Mouse (Mus musculus) MEL (cell line): ENCODE measurements at regions not wholly inside any gene's neighbourhood (a gene's known extent, or its start where the extent isn't known, plus 50 kb on each side); places are given as distances from the start of the nearest gene placed in this dataset.

Experiments used
- DNase-seq: peaks from one replicate; pipeline ENCODE4 v3.0.0; 2011; ENCODE audit warnings: low read depth, low spot score
- H3K27ac ChIP-seq: 2 replicates; pipeline ENCODE4 v1.5.1; 2012; ENCODE audit warnings: low read depth, mild to moderate bottlenecking, control low read depth, low read length, moderate library complexity; ENCODE audit not compliant: control insufficient read depth
- H3K27me3 ChIP-seq, 2 experiments: fragments of 150-350 bp in 1 of 2; sonication (generic) in 1 of 2; 2 replicates each; pipeline ENCODE4 v1.6.1; 2012; ENCODE audit warnings: low read length in 2 of 2, mild to moderate bottlenecking in 2 of 2, improper control_type of control experiment in 1 of 2, moderate library complexity in 1 of 2; ENCODE audit not compliant: insufficient read depth in 2 of 2, control insufficient read depth in 1 of 2
- H3K36me3 ChIP-seq, 2 experiments: 2 replicates each; pipeline ENCODE4 v1.6.1; 2012 to 2014; ENCODE audit warnings: low read length in 2 of 2, improper control_type of control experiment in 1 of 2, inconsistent platforms in 1 of 2, mild to moderate bottlenecking in 1 of 2; ENCODE audit not compliant: insufficient read depth in 2 of 2, control insufficient read depth in 1 of 2
- H3K4me1 ChIP-seq, 2 experiments: fragments of 150-350 bp in 1 of 2; sonication (generic) in 1 of 2; 2 replicates each; pipeline ENCODE4 v1.6.1; 2012; ENCODE audit warnings: low read length in 2 of 2, improper control_type of control experiment in 1 of 2, mild to moderate bottlenecking in 1 of 2; ENCODE audit not compliant: insufficient read depth in 2 of 2, control insufficient read depth in 1 of 2
- H3K4me3 ChIP-seq, 2 experiments: fragments of 150-350 bp in 1 of 2; sonication (generic) in 1 of 2; 2 replicates each; pipeline ENCODE4 v1.5.1; 2012; ENCODE audit warnings: low read depth in 2 of 2, low read length in 2 of 2, mild to moderate bottlenecking in 2 of 2, moderate library complexity in 2 of 2, control low read depth in 1 of 2, improper control_type of control experiment in 1 of 2; ENCODE audit not compliant: control insufficient read depth in 1 of 2, insufficient read depth in 1 of 2
- H3K79me2 ChIP-seq: 2 replicates; pipeline ENCODE4 v1.6.1; 2012; ENCODE audit warnings: mild to moderate bottlenecking, low read length, moderate library complexity; ENCODE audit not compliant: control insufficient read depth, poor library complexity, insufficient read depth
- H3K9ac ChIP-seq: 2 replicates; pipeline ENCODE4 v1.6.1; 2012; ENCODE audit warnings: low read depth, mild to moderate bottlenecking, control low read depth, low read length, moderate library complexity; ENCODE audit not compliant: control insufficient read depth, poor library complexity, severe bottlenecking
- H3K9me3 ChIP-seq: fragments of 150-350 bp; sonication (generic); replicated peaks from 2 replicates; pipeline ENCODE4 v1.6.1; 2012; ENCODE audit warnings: mild to moderate bottlenecking, low read length, improper control_type of control experiment, moderate library complexity; ENCODE audit not compliant: insufficient read depth
- CHD1 ChIP-seq: IDR thresholded peaks from 2 replicates; pipeline ENCODE4 v1.6.1; 2012; ENCODE audit warnings: low read depth, mild to moderate bottlenecking, inconsistent platforms, low read length, improper control_type of control experiment
- CTCF ChIP-seq, 3 experiments: IDR thresholded peaks in 2 of 3; conservative IDR thresholded peaks in 1 of 3; 2 replicates each; pipeline ENCODE4 v1.5.1; 2011 to 2012; ENCODE audit warnings: low read length in 3 of 3, low read depth in 2 of 3, mild to moderate bottlenecking in 2 of 3, improper control_type of control experiment in 1 of 3, inconsistent platforms in 1 of 3, mixed read lengths in 1 of 3, moderate library complexity in 1 of 3; ENCODE audit not compliant: control insufficient read depth in 1 of 3, insufficient read depth in 1 of 3, poor library complexity in 1 of 3, severe bottlenecking in 1 of 3
- ELF1 ChIP-seq: IDR thresholded peaks from 2 replicates; pipeline ENCODE4 v1.6.1; 2014; ENCODE audit warnings: low read depth, mild to moderate bottlenecking, inconsistent platforms, low read length, improper control_type of control experiment, moderate library complexity
- EP300 ChIP-seq, 2 experiments: IDR thresholded peaks; 2 replicates each; pipeline ENCODE4 v1.6.1; 2011; ENCODE audit warnings: improper control_type of control experiment in 2 of 2, low read length in 2 of 2, low read depth in 1 of 2, mild to moderate bottlenecking in 1 of 2
- ETS1 ChIP-seq: IDR thresholded peaks from 2 replicates; pipeline ENCODE4 v1.6.1; 2012; ENCODE audit warnings: low read depth, mild to moderate bottlenecking, inconsistent platforms, low read length, improper control_type of control experiment, moderate library complexity
- GATA1 ChIP-seq: IDR thresholded peaks from 2 replicates; pipeline ENCODE4 v1.6.1; 2011; ENCODE audit warnings: low read depth, low read length, improper control_type of control experiment
- KAT2A ChIP-seq: conservative IDR thresholded peaks from 2 replicates; pipeline ENCODE4 v1.6.1; 2012; ENCODE audit warnings: low read depth, low read length, improper control_type of control experiment, inconsistent platforms
- MAFK ChIP-seq: IDR thresholded peaks from 2 replicates; pipeline ENCODE4 v1.6.1; 2011; ENCODE audit warnings: low read depth, mild to moderate bottlenecking, low read length, improper control_type of control experiment, borderline replicate concordance
- MAZ ChIP-seq: IDR thresholded peaks from 2 replicates; pipeline ENCODE4 v1.6.1; 2012; ENCODE audit warnings: low read depth, mild to moderate bottlenecking, inconsistent platforms, low read length, improper control_type of control experiment
- MEF2A ChIP-seq: IDR thresholded peaks from 2 replicates; pipeline ENCODE4 v1.6.1; 2014; ENCODE audit warnings: low read depth, mild to moderate bottlenecking, inconsistent platforms, low read length, improper control_type of control experiment; ENCODE audit not compliant: poor library complexity, insufficient replicate concordance, severe bottlenecking; ENCODE audit errors: extremely low read depth
- MXI1 ChIP-seq: IDR thresholded peaks from 2 replicates; pipeline ENCODE4 v1.6.1; 2011; ENCODE audit warnings: mild to moderate bottlenecking, low read depth, low read length, improper control_type of control experiment
- MYB ChIP-seq: IDR thresholded peaks from 2 replicates; pipeline ENCODE4 v1.6.1; 2011; ENCODE audit warnings: mild to moderate bottlenecking, low read depth, low read length, improper control_type of control experiment
- NRF1 ChIP-seq: IDR thresholded peaks from 2 replicates; pipeline ENCODE4 v1.6.1; 2014; ENCODE audit warnings: low read depth, mild to moderate bottlenecking, inconsistent platforms, low read length, improper control_type of control experiment, moderate library complexity; ENCODE audit not compliant: poor library complexity, insufficient read depth, severe bottlenecking
- RCOR1 ChIP-seq: IDR thresholded peaks from 2 replicates; pipeline ENCODE4 v1.6.1; 2012; ENCODE audit warnings: low read depth, mild to moderate bottlenecking, inconsistent platforms, low read length, improper control_type of control experiment
- SIN3A ChIP-seq: IDR thresholded peaks from 2 replicates; pipeline ENCODE4 v1.6.1; 2012; ENCODE audit warnings: low read length, improper control_type of control experiment, inconsistent platforms
- TAL1 ChIP-seq: IDR thresholded peaks from 2 replicates; pipeline ENCODE4 v1.6.1; 2012; ENCODE audit warnings: mild to moderate bottlenecking, inconsistent platforms, low read length, moderate library complexity, mixed read lengths
- TCF12 ChIP-seq: IDR thresholded peaks from 2 replicates; pipeline ENCODE4 v1.6.1; 2014; ENCODE audit warnings: low read depth, mild to moderate bottlenecking, inconsistent platforms, low read length, improper control_type of control experiment, moderate library complexity
- USF1 ChIP-seq: IDR thresholded peaks from 2 replicates; pipeline ENCODE4 v1.6.1; 2014; ENCODE audit warnings: low read depth, mild to moderate bottlenecking, inconsistent platforms, low read length, improper control_type of control experiment, moderate library complexity
- USF2 ChIP-seq, 2 experiments: IDR thresholded peaks; 2 replicates each; pipeline ENCODE4 v1.6.1; 2011 to 2012; ENCODE audit warnings: improper control_type of control experiment in 2 of 2, low read length in 2 of 2, borderline replicate concordance in 1 of 2, inconsistent platforms in 1 of 2, low read depth in 1 of 2, mild to moderate bottlenecking in 1 of 2; ENCODE audit not compliant: insufficient read depth in 1 of 2
- ZMIZ1 ChIP-seq: IDR thresholded peaks from 2 replicates; pipeline ENCODE4 v1.6.1; 2012; ENCODE audit warnings: low read depth, mild to moderate bottlenecking, inconsistent platforms, low read length, improper control_type of control experiment, moderate library complexity

DNA sequence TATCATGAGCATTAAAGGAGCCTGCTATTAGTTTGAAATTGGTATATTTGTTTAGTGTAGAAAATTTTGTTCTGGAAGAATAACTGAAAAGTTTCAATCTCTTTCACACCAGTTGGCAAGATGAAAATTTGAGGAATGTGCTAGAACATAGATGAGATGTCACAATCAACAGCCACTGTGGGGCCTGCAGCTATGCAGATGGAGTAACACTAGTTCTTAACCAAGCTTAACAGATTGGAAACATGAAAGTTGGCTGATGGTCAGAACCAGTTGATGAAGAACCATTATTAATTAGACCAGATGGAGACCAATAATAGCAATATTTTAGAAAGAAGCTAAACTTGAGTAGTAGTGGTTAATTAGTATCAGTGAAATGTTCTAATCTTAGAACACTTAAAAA lies 182.3 kb downstream of the Fat4 start:
- no peak for DNase-seq
- Histone ChIP-seq H3K36me3 (no peaks in the 10 kb centered on the region), H3K79me2 (no peaks in the 10 kb centered on the region), H3K9ac (no peak overlapping the region)
- TF ChIP-seq MAFK (no peak), MAZ (no peak), MYB (no peak), KAT2A (no peak)
- TF ChIP-seq, all 39 proteins: peak for 0
- H3K4me1 ChIP-seq = no peaks in the 10 kb centered on the region
- H3K9me3 ChIP-seq = no peaks in the 10 kb centered on the region
- H3K4me3 ChIP-seq = no peak overlapping the region
- no peak overlapping the region for H3K27ac ChIP-seq
- no peaks in the 10 kb centered on the region for H3K27me3 ChIP-seq

DNA sequence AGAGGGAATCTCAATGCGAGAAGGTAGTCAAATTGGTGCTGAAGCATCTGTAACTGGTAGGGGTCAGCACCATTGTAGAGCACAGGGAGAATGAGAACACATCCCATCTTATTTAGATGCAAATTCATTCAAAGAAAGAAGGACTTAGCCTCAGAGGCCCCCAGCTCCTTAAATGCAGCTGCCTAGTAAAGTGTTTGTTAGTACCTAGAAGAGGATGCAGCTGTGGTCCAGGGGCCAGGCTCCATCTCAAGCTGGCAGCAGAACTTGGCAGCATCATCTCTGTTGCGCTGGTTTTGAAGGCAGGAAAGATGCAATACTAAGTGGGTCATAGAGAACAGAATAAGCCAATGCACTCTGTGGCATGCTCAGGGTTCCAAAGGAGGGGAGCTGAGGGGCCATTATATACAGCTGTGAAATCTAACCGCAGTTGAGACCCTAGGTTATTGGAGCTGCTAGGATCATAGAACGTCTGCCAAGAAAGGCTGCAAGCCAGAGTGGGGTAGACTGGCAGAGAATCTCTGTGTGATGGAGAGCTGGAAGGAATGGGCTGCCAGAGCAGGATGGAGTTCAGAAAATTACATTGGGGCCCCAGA lies 196.0 kb downstream of the Fat4 start:
- H3K79me2 ChIP-seq = no peaks in the 10 kb centered on the region
- H3K36me3 ChIP-seq = no peaks in the 10 kb centered on the region
- no peak overlapping the region for H3K27ac ChIP-seq
- DNase-seq = no peak
- no peak overlapping the region for H3K4me3 ChIP-seq
- no peaks in the 10 kb centered on the region for H3K9me3 ChIP-seq
- no peaks in the 10 kb centered on the region for H3K27me3 ChIP-seq
- no peak overlapping the region for H3K9ac ChIP-seq
- TF ChIP-seq MXI1 (no peak), RCOR1 (no peak), USF2 (IDR thresholded peaks at IDR 0.05; ENCODE audit: borderline replicate concordance in 1 of 2, insufficient read depth in 1 of 2, low read depth in 1 of 2, low read length in 2 of 2) (no peak), MEF2A (no peak), TAL1 (no peak), ELF1 (no peak), ETS1 (no peak), MAZ (no peak)
- TF ChIP-seq, all 39 proteins: peak for 0
- no peaks in the 10 kb centered on the region for H3K4me1 ChIP-seq

DNA sequence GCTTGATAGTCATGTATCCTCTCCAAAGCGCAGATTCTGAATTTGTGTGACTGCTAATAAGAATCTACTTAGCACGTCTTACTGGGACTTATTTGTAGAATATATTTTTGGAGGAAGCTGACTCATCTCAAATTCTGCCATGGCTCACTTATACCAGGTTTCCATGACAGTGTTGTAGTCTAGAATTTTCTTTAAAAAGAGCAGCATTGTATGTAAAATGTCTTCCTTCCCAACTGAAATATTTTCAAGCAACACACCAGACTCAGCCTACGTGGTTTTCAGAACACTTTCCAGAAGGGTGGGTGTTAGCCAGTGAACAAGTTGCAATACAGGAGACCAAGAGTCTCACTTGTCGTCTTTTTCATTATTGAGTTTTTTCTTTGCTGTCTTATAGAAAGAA lies 202.2 kb downstream of the Fat4 start:
- no peak for TF ChIP-seq EP300 (IDR thresholded peaks at IDR 0.05; ENCODE audit: low read depth in 1 of 2, low read length in 2 of 2)
- no peak for TF ChIP-seq USF2 (IDR thresholded peaks at IDR 0.05; ENCODE audit: borderline replicate concordance in 1 of 2, insufficient read depth in 1 of 2, low read depth in 1 of 2, low read length in 2 of 2)
- no peak for TF ChIP-seq CTCF (IDR thresholded peaks at IDR 0.05 in 2 of 3, conservative IDR thresholded peaks at IDR 0.05 in 1 of 3; ENCODE audit: control insufficient read depth in 1 of 3, insufficient read depth in 1 of 3, low read depth in 2 of 3, low read length in 3 of 3, poor library complexity in 1 of 3, severe bottlenecking in 1 of 3)
- no peak for TF ChIP-seq TAL1
- TF ChIP-seq CHD1 = no peak
- no peak for TF ChIP-seq TCF12
- TF ChIP-seq SIN3A = no peak
- TF ChIP-seq NRF1 = no peak
- no peak for TF ChIP-seq GATA1
- TF ChIP-seq USF1 = no peak
- no peak for TF ChIP-seq MEF2A
- TF ChIP-seq ZMIZ1 = no peak
- DNase-seq = no peak
- H3K36me3 ChIP-seq = no peaks in the 10 kb centered on the region
- no peak overlapping the region for H3K4me3 ChIP-seq
- no peaks in the 10 kb centered on the region for H3K4me1 ChIP-seq
- H3K27ac ChIP-seq = no peak overlapping the region
- H3K9me3 ChIP-seq = no peaks in the 10 kb centered on the region
- no peak overlapping the region for H3K9ac ChIP-seq
- H3K27me3 ChIP-seq = no peaks in the 10 kb centered on the region
- H3K79me2 ChIP-seq = no peaks in the 10 kb centered on the region
